Mouse (Mus musculus) stomach, embryonic 16.5 days (tissue): ENCODE data around the gene Hccs. TPM values are rescaled to one million over a fixed set of nuclear protein-coding genes. Genes with fewer than 3 reads are reported as not detected.
A peak's percentile ranks its signal among the peaks of the same experiment; 100 is the strongest.

Experiments used
- ATAC-seq: fragments of 200-750 bp; cut with Nextera tagmentation; 2 replicates; pipeline ENCODE4 v1.8.0; 2017; ENCODE audit warnings: moderate number of reproducible peaks, moderate TSS enrichment; ENCODE audit not compliant: insufficient read depth, low FRiP score
- H3K27ac ChIP-seq: fragments of 300-500 bp; sonication (generic); 2 replicates; pipeline ENCODE4 v1.5.1; 2014; ENCODE audit warnings: low read length
- H3K27me3 ChIP-seq: fragments of 300-500 bp; sonication (generic); 2 replicates; pipeline ENCODE4 v1.6.1; 2014; ENCODE audit warnings: low read length, control low read depth, mixed read lengths; ENCODE audit not compliant: control insufficient read depth, insufficient read depth
- H3K36me3 ChIP-seq: fragments of 300-500 bp; sonication (generic); 2 replicates; pipeline ENCODE4 v1.6.1; 2014; ENCODE audit warnings: low read length; ENCODE audit not compliant: control insufficient read depth, insufficient read depth
- H3K4me1 ChIP-seq: fragments of 300-500 bp; sonication (generic); 2 replicates; pipeline ENCODE4 v1.6.1; 2014; ENCODE audit warnings: low read length, control low read depth, mixed read lengths; ENCODE audit not compliant: control insufficient read depth, insufficient read depth
- H3K4me2 ChIP-seq: fragments of 300-500 bp; sonication (generic); 2 replicates; pipeline ENCODE4 v1.6.1; 2014; ENCODE audit warnings: low read depth, low read length, mixed read lengths
- H3K4me3 ChIP-seq: fragments of 300-500 bp; sonication (generic); replicated peaks from 2 replicates; pipeline ENCODE4 v1.5.1; 2014; ENCODE audit warnings: mild to moderate bottlenecking, low read length
- H3K9ac ChIP-seq: fragments of 300-500 bp; sonication (generic); 2 replicates; pipeline ENCODE4 v1.6.1; 2014; ENCODE audit warnings: low read length
- H3K9me3 ChIP-seq: fragments of 300-500 bp; sonication (generic); replicated peaks from 2 replicates; pipeline ENCODE4 v1.6.1; 2016; ENCODE audit warnings: low read length, control low read depth; ENCODE audit not compliant: control insufficient read depth
- WGBS: fragments of 180-500 bp; shearing (Covaris S2); extraction: QIAGEN DNeasy Blood & Tissue Kit; methylation state at CpG from one replicate; pipeline ENCODE4 v1.1.7; 2014; 5-methylcytosine and 5-hydroxymethylcytosine counted together
- polyA plus RNA-seq: library from polyadenylated mRNA; unstranded; fragments of >200 nt; fragmentation: Nextera tagmentation; extraction: Ambion mirVana; gene quantifications from 2 replicates; pipeline ENCODE4 v1.2.1, GENCODE M21; 2015

Gene Hccs
- polyA plus RNA-seq, 1 experiment from 2014 or later = 24.7 TPM

DNA sequence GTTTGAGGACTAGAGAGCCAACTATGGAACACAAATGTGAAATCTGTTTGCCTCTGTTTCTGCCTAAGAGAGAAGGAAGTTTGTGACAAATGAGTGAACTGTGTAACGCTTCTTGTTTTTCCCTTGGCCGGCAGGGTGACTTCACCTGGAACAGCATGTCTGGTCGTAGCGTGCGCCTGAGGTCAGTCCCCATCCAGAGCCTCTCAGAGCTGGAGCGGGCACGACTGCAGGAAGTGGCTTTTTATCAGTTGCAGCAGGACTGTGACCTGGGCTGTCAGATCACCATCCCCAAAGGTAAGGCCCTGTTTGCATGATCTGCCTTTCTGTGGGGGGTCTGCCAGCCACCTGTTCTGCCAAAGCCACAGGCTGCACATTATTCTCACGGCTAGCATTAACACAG lies 100.1 kb downstream of the Hccs start:
- Histone ChIP-seq H3K4me3 (no peak overlapping the region), H3K4me1 (no peaks in the 10 kb centered on the region), H3K36me3 (no peaks in the 10 kb centered on the region), H3K27me3 (no peaks in the 10 kb centered on the region), H3K4me2 (no peak overlapping the region), H3K9ac (no peak overlapping the region), H3K9me3 (no peaks in the 10 kb centered on the region), H3K27ac (no peak overlapping the region)
- WGBS = 45% methylated on average over 8 of the region's 8 CpGs
- ATAC-seq = no peak

DNA sequence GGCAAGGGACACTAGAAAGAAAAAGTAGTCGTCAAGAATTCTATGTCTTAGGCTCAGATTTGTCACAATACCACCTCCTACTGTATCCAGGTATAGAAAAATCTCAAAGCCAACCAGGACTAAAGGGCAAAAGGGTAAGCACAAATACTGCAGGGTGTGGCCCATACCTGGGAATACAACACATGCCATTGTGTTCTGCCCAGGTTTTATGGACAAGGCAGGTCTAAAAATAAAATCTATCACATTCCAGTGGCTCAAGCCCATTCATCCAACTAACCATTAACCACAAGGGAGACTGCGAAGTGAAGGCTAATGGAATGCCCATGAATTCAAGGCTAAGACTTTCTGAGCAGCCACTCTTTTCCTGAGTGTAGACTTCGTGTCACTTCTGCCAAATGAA lies 110.2 kb downstream of the Hccs start:
- H3K4me2 ChIP-seq = no peak overlapping the region
- H3K9me3 ChIP-seq = no peaks in the 10 kb centered on the region
- 53% methylated on average over 3 of the region's 3 CpGs for WGBS
- H3K27ac ChIP-seq = no peak overlapping the region
- H3K4me1 ChIP-seq = no peaks in the 10 kb centered on the region
- no peak overlapping the region for H3K9ac ChIP-seq
- peak; percentile 25; the same call in 1 of the 2 replicates for ATAC-seq
- H3K4me3 ChIP-seq = no peak overlapping the region
- no peaks in the 10 kb centered on the region for H3K36me3 ChIP-seq
- H3K27me3 ChIP-seq = no peaks in the 10 kb centered on the region

Other genes starting within 250 kb of the Hccs start
- not detected in 2 replicates for gene Amelx, start 133.2 kb downstream of the Hccs start, polyA plus RNA-seq